Mouse (Mus musculus) forebrain, embryonic 16.5 days (tissue): ENCODE results near the gene Fam19a5. TPM values are rescaled to one million over a fixed set of nuclear protein-coding genes. Genes with fewer than 3 reads are reported as not detected.

Experiments
- ATAC-seq: fragments of 200-750 bp; cut with Nextera tagmentation; 2 replicates; pipeline ENCODE4 v1.8.0; 2017; ENCODE audit warnings: mild to moderate bottlenecking, moderate library complexity
- H3K27ac ChIP-seq: fragments of 300-500 bp; sonication (generic); 2 replicates; pipeline ENCODE4 v1.5.1; 2014; ENCODE audit warnings: low read length, control low read depth
- H3K27me3 ChIP-seq: fragments of 300-500 bp; sonication (generic); replicated peaks from 2 replicates; pipeline ENCODE4 v1.6.1; 2014; ENCODE audit warnings: low read length; ENCODE audit not compliant: control insufficient read depth, insufficient read depth
- H3K36me3 ChIP-seq: fragments of 300-500 bp; sonication (generic); 2 replicates; pipeline ENCODE4 v1.6.1; 2014; ENCODE audit not compliant: control insufficient read depth, insufficient read depth
- H3K4me1 ChIP-seq: fragments of 300-500 bp; sonication (generic); replicated peaks from 2 replicates; pipeline ENCODE4 v1.6.1; 2014; ENCODE audit warnings: low read length; ENCODE audit not compliant: control insufficient read depth, insufficient read depth
- H3K4me2 ChIP-seq: fragments of 300-500 bp; sonication (generic); 2 replicates; pipeline ENCODE4 v1.6.1; 2014; ENCODE audit warnings: mild to moderate bottlenecking, low read length, control low read depth
- H3K4me3 ChIP-seq: fragments of 300-500 bp; sonication (generic); replicated peaks from 2 replicates; pipeline ENCODE4 v1.5.1; 2014; ENCODE audit warnings: mild to moderate bottlenecking, low read length, control low read depth
- H3K9ac ChIP-seq: fragments of 300-500 bp; sonication (generic); replicated peaks from 2 replicates; pipeline ENCODE4 v1.6.1; 2014; ENCODE audit warnings: low read depth, low read length, control low read depth
- H3K9me3 ChIP-seq: fragments of 300-500 bp; sonication (generic); 2 replicates; pipeline ENCODE4 v1.6.1; 2016; ENCODE audit warnings: low read length; ENCODE audit not compliant: control insufficient read depth
- WGBS: fragments of 180-500 bp; shearing (Covaris S2); extraction: QIAGEN DNeasy Blood & Tissue Kit; methylation state at CpG from one replicate; pipeline ENCODE4 v1.1.7; 2014; 5-methylcytosine and 5-hydroxymethylcytosine counted together
- polyA plus RNA-seq: library from polyadenylated mRNA; unstranded; fragments of >200 nt; fragmentation: Nextera tagmentation; extraction: Ambion mirVana; gene quantifications from 2 replicates; pipeline ENCODE4 v1.2.1, GENCODE M21; 2015

The Fam19a5 gene
- polyA plus RNA-seq, 1 experiment from 2014 or later, result 18.7 TPM

- Histone ChIP-seq H3K9ac (no peak overlapping the region), H3K4me3 (no peak overlapping the region), H3K27ac (no peak overlapping the region), H3K4me1 (peaks cover 7% of the 10 kb centered on the region; the same call in 1 of the 2 replicates), H3K36me3 (no peaks in the 10 kb centered on the region), H3K27me3 (no peaks in the 10 kb centered on the region), H3K4me2 (no peak overlapping the region), H3K9me3 (no peaks in the 10 kb centered on the region)
- no peak for ATAC-seq
- 76% methylated on average over 5 of the region's 5 CpGs for WGBS
Measured at GRCm38 (mm10) chr15:87646313-87647061, 102.4 kb downstream of the Fam19a5 start.

GRCm38 (mm10) chr15:87649651-87650050 is 105.6 kb downstream of the Fam19a5 start:
- WGBS, result 73% methylated on average over 2 of the region's 2 CpGs
- Histone ChIP-seq H3K9ac (no peak overlapping the region), H3K36me3 (no peaks in the 10 kb centered on the region), H3K27me3 (no peaks in the 10 kb centered on the region), H3K27ac (no peak overlapping the region), H3K4me1 (peaks cover 7% of the 10 kb centered on the region; the same call in 1 of the 2 replicates), H3K9me3 (no peaks in the 10 kb centered on the region), H3K4me2 (no peak overlapping the region), H3K4me3 (no peak overlapping the region)
- ATAC-seq, result no peak

GRCm38 (mm10) chr15:87654551-87654950 is 110.5 kb downstream of the Fam19a5 start:
- Histone ChIP-seq H3K9me3 (no peaks in the 10 kb centered on the region), H3K4me1 (peaks cover 7% of the 10 kb centered on the region), H3K4me2 (no peak overlapping the region), H3K27me3 (no peaks in the 10 kb centered on the region), H3K4me3 (no peak overlapping the region), H3K36me3 (no peaks in the 10 kb centered on the region), H3K27ac (no peak overlapping the region), H3K9ac (no peak overlapping the region)
- 82% methylated on average over 6 of the region's 6 CpGs for WGBS
- no peak for ATAC-seq

GRCm38 (mm10) chr15:87656496-87657155 is 112.5 kb downstream of the Fam19a5 start:
- H3K4me1 ChIP-seq, result peaks cover 7% of the 10 kb centered on the region
- no peak for ATAC-seq
- no peak overlapping the region for H3K27ac ChIP-seq
- H3K36me3 ChIP-seq, result no peaks in the 10 kb centered on the region
- H3K4me2 ChIP-seq, result no peak overlapping the region
- no peaks in the 10 kb centered on the region for H3K27me3 ChIP-seq
- H3K9ac ChIP-seq, result no peak overlapping the region
- 39% methylated on average over 20 of the region's 20 CpGs for WGBS
- no peak overlapping the region for H3K4me3 ChIP-seq
- H3K9me3 ChIP-seq, result no peaks in the 10 kb centered on the region

GRCm38 (mm10) chr15:87659729-87660128 is 115.6 kb downstream of the Fam19a5 start:
- 97% methylated on average over 6 of the region's 6 CpGs for WGBS
- H3K9me3 ChIP-seq, result no peaks in the 10 kb centered on the region
- no peak overlapping the region for H3K4me2 ChIP-seq
- H3K36me3 ChIP-seq, result no peaks in the 10 kb centered on the region
- H3K4me1 ChIP-seq, result peaks cover 7% of the 10 kb centered on the region
- no peak for ATAC-seq
- H3K27me3 ChIP-seq, result no peaks in the 10 kb centered on the region
- no peak overlapping the region for H3K9ac ChIP-seq
- no peak overlapping the region for H3K27ac ChIP-seq
- H3K4me3 ChIP-seq, result no peak overlapping the region

- H3K4me3 ChIP-seq, result no peak overlapping the region
- no peak overlapping the region for H3K27ac ChIP-seq
- ATAC-seq, result no peak
- WGBS, result 80% methylated on average over 7 of the region's 7 CpGs
- H3K4me1 ChIP-seq, result no peaks in the 10 kb centered on the region
- no peak overlapping the region for H3K4me2 ChIP-seq
- no peak overlapping the region for H3K9ac ChIP-seq
- H3K36me3 ChIP-seq, result no peaks in the 10 kb centered on the region
- H3K27me3 ChIP-seq, result no peaks in the 10 kb centered on the region
- H3K9me3 ChIP-seq, result no peaks in the 10 kb centered on the region
Measured at GRCm38 (mm10) chr15:87661954-87662353, 117.9 kb downstream of the Fam19a5 start.

GRCm38 (mm10) chr15:87666041-87666750 is 122.1 kb downstream of the Fam19a5 start:
- Histone ChIP-seq H3K4me2 (no peak overlapping the region), H3K4me1 (peaks cover 12% of the 10 kb centered on the region), H3K27ac (no peak overlapping the region), H3K27me3 (no peaks in the 10 kb centered on the region), H3K4me3 (no peak overlapping the region), H3K9me3 (no peaks in the 10 kb centered on the region), H3K36me3 (no peaks in the 10 kb centered on the region), H3K9ac (no peak overlapping the region)
- no peak for ATAC-seq
- WGBS, result 93% methylated on average over 13 of the region's 13 CpGs

- 76% methylated on average over 7 of the region's 7 CpGs for WGBS
- Histone ChIP-seq H3K9ac (no peak overlapping the region), H3K27me3 (no peaks in the 10 kb centered on the region), H3K9me3 (no peaks in the 10 kb centered on the region), H3K4me1 (peaks cover 20% of the 10 kb centered on the region), H3K4me2 (no peak overlapping the region), H3K36me3 (no peaks in the 10 kb centered on the region), H3K27ac (no peak overlapping the region), H3K4me3 (no peak overlapping the region)
- no peak for ATAC-seq
Measured at GRCm38 (mm10) chr15:87667416-87667815, 123.3 kb downstream of the Fam19a5 start.

- Histone ChIP-seq H3K4me1 (peaks cover 23% of the 10 kb centered on the region), H3K27ac (no peak overlapping the region), H3K4me3 (no peak overlapping the region), H3K36me3 (no peaks in the 10 kb centered on the region), H3K4me2 (no peak overlapping the region), H3K27me3 (no peaks in the 10 kb centered on the region), H3K9ac (no peak overlapping the region), H3K9me3 (no peaks in the 10 kb centered on the region)
- ATAC-seq, result no peak
- 51% methylated on average over 5 of the region's 5 CpGs for WGBS
Measured at GRCm38 (mm10) chr15:87668112-87668511, 124.0 kb downstream of the Fam19a5 start.
